In the genomic region with DNA sequence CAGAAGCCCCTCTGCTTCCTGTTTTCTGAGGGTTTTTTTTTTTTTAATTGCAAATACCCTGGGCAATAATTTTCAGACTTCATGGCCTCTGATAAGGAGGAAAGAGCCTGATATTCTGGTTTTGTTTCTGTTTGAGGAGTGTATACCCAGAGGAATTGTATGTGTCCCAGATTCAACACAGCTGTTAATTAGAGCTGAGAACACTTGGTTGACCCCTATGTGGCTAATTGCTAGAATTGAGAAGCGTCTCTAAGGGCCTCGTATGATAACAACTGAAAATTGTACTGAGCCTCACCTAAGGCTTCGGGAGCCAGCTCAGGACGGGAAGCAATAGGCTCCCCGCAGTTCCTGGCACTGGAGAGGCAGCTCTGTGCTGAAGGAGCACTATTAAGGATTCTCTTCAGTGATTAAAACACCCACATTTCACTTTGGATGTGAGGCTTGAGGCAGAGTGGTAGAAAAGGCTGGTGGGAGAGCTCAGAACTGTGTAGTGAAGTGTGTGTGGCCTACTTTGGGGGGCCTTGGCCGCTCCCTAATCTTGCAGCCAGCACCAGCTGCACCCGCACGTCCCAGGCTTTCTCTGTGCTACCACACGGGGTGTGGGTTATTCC, we compare ENCODE assay signal across 8 mouse cellular contexts. TPM values are rescaled to one million over a fixed set of nuclear protein-coding genes. Genes with fewer than 3 reads are reported as not detected.
DNase-seq lines count a peak whose midpoint lies in the region; ATAC-seq lines count a peak whose summit lies in the region.

No protein-coding gene starts in this region.

- H3K9me3 ChIP-seq in heart, embryonic 12.5 days (replicated peaks) = no peaks in the 10 kb centered on the region
- H3K9me3 ChIP-seq in midbrain, embryonic 10.5 days (replicated peaks) = no peaks in the 10 kb centered on the region

- H3K4me2 ChIP-seq in heart, embryonic 12.5 days = peak overlapping the region; percentile 62

- H3K36me3 ChIP-seq in heart, embryonic 12.5 days = no peaks in the 10 kb centered on the region
- no peaks in the 10 kb centered on the region for H3K36me3 ChIP-seq in midbrain, embryonic 10.5 days

- WGBS in heart, embryonic 12.5 days = 36% methylated on average over 9 of the region's 9 CpGs
- WGBS in midbrain, embryonic 10.5 days = 18% methylated on average over 9 of the region's 9 CpGs

- no peaks in the 10 kb centered on the region for H3K27me3 ChIP-seq in heart, embryonic 12.5 days (replicated peaks)
- H3K27me3 ChIP-seq in midbrain, embryonic 10.5 days (ENCODE audit: low read depth, poor library complexity, severe bottlenecking) = peaks cover 15% of the 10 kb centered on the region; the same call in 1 of the 2 replicates

- no peak overlapping the region for H3K27ac ChIP-seq in heart, embryonic 12.5 days (ENCODE audit: poor library complexity, severe bottlenecking)
- H3K27ac ChIP-seq in midbrain, embryonic 10.5 days (replicated peaks) = peak overlapping the region; percentile 74

- no peak for ATAC-seq in heart, embryonic 12.5 days (ENCODE audit: insufficient number of reproducible peaks, low FRiP score)

- peak; percentile 21 to 41 for DNase-seq in cerebellum, postnatal 14 days
- DNase-seq in cerebellum, postnatal 4 days (ENCODE audit: low spot score in 2 of 2) = no peak
- peak; percentile 37 for DNase-seq in MN1 (ENCODE audit: low spot score)
- peak; percentile 25 for DNase-seq in midbrain, embryonic 10.5 days (ENCODE audit: low spot score)
- DNase-seq in T-cell, adult 2 months (ENCODE audit: low spot score) = no peak
- no peak for DNase-seq in adrenal gland, adult 2 months
- DNase-seq in frontal cortex, postnatal 25 days (ENCODE audit: low spot score in 2 of 2) = no peak

- peaks cover 22% of the 10 kb centered on the region for H3K4me1 ChIP-seq in heart, embryonic 12.5 days (replicated peaks)
- H3K4me1 ChIP-seq in midbrain, embryonic 10.5 days = peaks cover 27% of the 10 kb centered on the region

- H3K4me3 ChIP-seq in heart, embryonic 12.5 days = no peak overlapping the region
- H3K4me3 ChIP-seq in midbrain, embryonic 10.5 days = peak overlapping the region; percentile 34; the same call in 1 of the 2 replicates

- H3K9ac ChIP-seq in heart, embryonic 12.5 days = no peak overlapping the region

RNA-seq across cellular contexts. Expression of gene Ncoa1, which starts 46.8 kb away (rescaled TPM):
- polyA plus RNA-seq in heart, embryonic 12.5 days (2016; fragmentation: Nextera tagmentation; extraction: Ambion mirVana) = 8.3 and 8.7 TPM in 2 replicates
- 2.3 and 3.0 TPM in 2 replicates for polyA plus RNA-seq in midbrain, embryonic 10.5 days (2016; fragmentation: Nextera tagmentation; extraction: Ambion mirVana)
- total RNA-seq in adrenal gland, adult 2 months (2021) = 10 to 100 TPM; 34.3 to 40.9 TPM
- polyA plus RNA-seq in adrenal gland, adult 2 months (2012; rRNA removed) = 17.7 and 20.4 TPM in 2 replicates

Comparison
In these comparisons a context has a peak if more than half of its experiments do, and no peak if none do; other contexts are left out.
1. DNase-seq: peak in cerebellum, postnatal 14 days (2 of 2), MN1 (single experiment) and midbrain, embryonic 10.5 days (single experiment); none in cerebellum, postnatal 4 days (0 of 2), T-cell, adult 2 months (single experiment), adrenal gland, adult 2 months (single experiment) and frontal cortex, postnatal 25 days (0 of 2).